Mouse (Mus musculus): ENCODE measurements around the gene Grem2. TPM values are rescaled to one million over a fixed set of nuclear protein-coding genes. Genes with fewer than 3 reads are reported as not detected.

The Grem2 gene
- total and polyA plus RNA-seq, 3 experiments: not detected

GRCm38 (mm10) chr1:174811846-174812245 lies 109.8 kb downstream of the Grem2 start:
- Histone ChIP-seq H3K9ac (ENCODE audit: control insufficient read depth, low read depth, low read length, poor library complexity, severe bottlenecking) (no peak overlapping the region), H3K27ac (ENCODE audit: control insufficient read depth, low read depth, low read length) (no peak overlapping the region), H3K79me2 (ENCODE audit: control insufficient read depth, insufficient read depth, low read length, poor library complexity) (no peaks in the 10 kb centered on the region), H3K4me3 (ENCODE audit: control insufficient read depth in 1 of 2, insufficient read depth in 1 of 2, low read depth in 2 of 2, low read length in 2 of 2) (no peak overlapping the region), H3K4me1 (ENCODE audit: control insufficient read depth in 1 of 2, insufficient read depth in 2 of 2, low read length in 2 of 2) (no peaks in the 10 kb centered on the region), H3K36me3 (ENCODE audit: control insufficient read depth in 1 of 2, insufficient read depth in 2 of 2, low read length in 2 of 2) (no peaks in the 10 kb centered on the region), H3K9me3 (replicated peaks; ENCODE audit: insufficient read depth, low read length) (no peaks in the 10 kb centered on the region), H3K27me3 (ENCODE audit: control insufficient read depth in 1 of 2, insufficient read depth in 2 of 2, low read length in 2 of 2) (no peaks in the 10 kb centered on the region)
- no peak for DNase-seq (ENCODE audit: low read depth, low spot score)
- TF ChIP-seq TCF12 (IDR thresholded peaks at IDR 0.05; ENCODE audit: low read depth, low read length) (no peak), MEF2A (IDR thresholded peaks at IDR 0.05; ENCODE audit: extremely low read depth, insufficient replicate concordance, low read depth, low read length, poor library complexity, severe bottlenecking) (no peak), GABPA (IDR thresholded peaks at IDR 0.05; ENCODE audit: low read depth, low read length) (no peak), MAFK (IDR thresholded peaks at IDR 0.05; ENCODE audit: borderline replicate concordance, low read depth, low read length) (no peak), USF2 (IDR thresholded peaks at IDR 0.05; ENCODE audit: borderline replicate concordance in 1 of 2, insufficient read depth in 1 of 2, low read depth in 1 of 2, low read length in 2 of 2) (no peak), CTCF (IDR thresholded peaks at IDR 0.05 in 2 of 3, conservative IDR thresholded peaks at IDR 0.05 in 1 of 3; ENCODE audit: control insufficient read depth in 1 of 3, insufficient read depth in 1 of 3, low read depth in 2 of 3, low read length in 3 of 3, poor library complexity in 1 of 3, severe bottlenecking in 1 of 3) (no peak), HCFC1 (IDR thresholded peaks at IDR 0.05; ENCODE audit: low read depth, low read length) (no peak), MAZ (IDR thresholded peaks at IDR 0.05; ENCODE audit: low read depth, low read length) (no peak), POLR2AphosphoS2 (IDR thresholded peaks at IDR 0.05; ENCODE audit: low read length) (no peak), POLR2A (IDR thresholded peaks at IDR 0.05; ENCODE audit: control insufficient read depth in 1 of 2, insufficient read depth in 1 of 2, low read depth in 1 of 2, low read length in 2 of 2, poor library complexity in 1 of 2) (no peak), UBTF (IDR thresholded peaks at IDR 0.05; ENCODE audit: borderline replicate concordance, insufficient read depth, low read depth, low read length) (no peak), MAX (IDR thresholded peaks at IDR 0.05; ENCODE audit: low read length) (no peak), MYC (IDR thresholded peaks at IDR 0.05; ENCODE audit: low read depth, low read length) (no peak), TAL1 (IDR thresholded peaks at IDR 0.05; ENCODE audit: low read length) (no peak), KAT2A (conservative IDR thresholded peaks at IDR 0.05; ENCODE audit: low read depth, low read length) (no peak), ZMIZ1 (IDR thresholded peaks at IDR 0.05; ENCODE audit: low read depth, low read length) (no peak), BHLHE40 (IDR thresholded peaks at IDR 0.05; ENCODE audit: borderline replicate concordance, low read depth, low read length) (no peak)

GRCm38 (mm10) chr1:174788617-174789016 lies 133.0 kb downstream of the Grem2 start:
- Histone ChIP-seq H3K79me2 (ENCODE audit: control insufficient read depth, insufficient read depth, low read length, poor library complexity) (no peaks in the 10 kb centered on the region), H3K9me3 (replicated peaks; ENCODE audit: insufficient read depth, low read length) (no peaks in the 10 kb centered on the region), H3K4me3 (ENCODE audit: control insufficient read depth in 1 of 2, insufficient read depth in 1 of 2, low read depth in 2 of 2, low read length in 2 of 2) (no peak overlapping the region), H3K36me3 (ENCODE audit: control insufficient read depth in 1 of 2, insufficient read depth in 2 of 2, low read length in 2 of 2) (no peaks in the 10 kb centered on the region), H3K9ac (ENCODE audit: control insufficient read depth, low read depth, low read length, poor library complexity, severe bottlenecking) (no peak overlapping the region), H3K27me3 (ENCODE audit: control insufficient read depth in 1 of 2, insufficient read depth in 2 of 2, low read length in 2 of 2) (no peaks in the 10 kb centered on the region), H3K4me1 (ENCODE audit: control insufficient read depth in 1 of 2, insufficient read depth in 2 of 2, low read length in 2 of 2) (no peaks in the 10 kb centered on the region), H3K27ac (ENCODE audit: control insufficient read depth, low read depth, low read length) (no peak overlapping the region)
- TF ChIP-seq TCF12 (IDR thresholded peaks at IDR 0.05; ENCODE audit: low read depth, low read length) (no peak), MAFK (IDR thresholded peaks at IDR 0.05; ENCODE audit: borderline replicate concordance, low read depth, low read length) (peak; percentile 91)
- DNase-seq (ENCODE audit: low read depth, low spot score): no peak

Measured in MEL (cell line).